Comparison of ENCODE assay signal across 25 mouse cellular contexts in genomic region chr16:35726601-35727000, GRCm38 (mm10).
"Had no signal": no experiment of that assay in that cellular context is flagged by ENCODE, and none has a peak within 500 bp of the region (broad histone marks: within the 10 kb centered on the region; RNA-seq: fewer than 3 reads in every experiment).

No protein-coding gene starts in this region.

- DNase-seq: gastrocnemius, postnatal 14 days; gastrocnemius, postnatal 36 days; heart, adult 11 months; heart, postnatal 10 days; heart, postnatal 36 days; kidney, adult 11 months; kidney, adult 2 months; kidney, adult 9 months; kidney, postnatal 14 days; kidney, postnatal 36 days; layer of hippocampus, adult 9-11 months; layer of hippocampus, postnatal 36 days; left cerebral cortex, postnatal 4 days had no signal

- H3K4me3 ChIP-seq: heart, embryonic 10.5 days; heart, embryonic 12.5 days; hindbrain, embryonic 13.5 days; hindbrain, embryonic 15.5 days; kidney, embryonic 15.5 days; limb, embryonic 13.5 days; limb, embryonic 15.5 days; liver, embryonic 12.5 days had no signal

- H3K27ac ChIP-seq: heart, embryonic 10.5 days; hindbrain, embryonic 13.5 days; hindbrain, embryonic 15.5 days; hindbrain, postnatal 0 days; kidney, embryonic 15.5 days; kidney, postnatal 0 days; limb, embryonic 13.5 days; limb, embryonic 15.5 days; liver, embryonic 12.5 days; liver, embryonic 14.5 days had no signal

- H3K4me1 ChIP-seq: heart, embryonic 10.5 days; heart, embryonic 12.5 days; hindbrain, embryonic 15.5 days; kidney, embryonic 15.5 days; limb, embryonic 13.5 days; limb, embryonic 15.5 days; liver, embryonic 12.5 days had no signal

- H3K9ac ChIP-seq: heart, embryonic 12.5 days; hindbrain, embryonic 13.5 days; hindbrain, embryonic 15.5 days; kidney, embryonic 15.5 days; limb, embryonic 13.5 days; limb, embryonic 15.5 days; liver, embryonic 12.5 days; liver, embryonic 14.5 days had no signal

- ATAC-seq: hindbrain, postnatal 0 days; intestine, embryonic 16.5 days; liver, embryonic 12.5 days had no signal

- H3K27me3 ChIP-seq: heart, embryonic 12.5 days; hindbrain, embryonic 13.5 days; hindbrain, embryonic 15.5 days; kidney, embryonic 15.5 days; limb, embryonic 13.5 days; limb, embryonic 15.5 days; liver, embryonic 12.5 days had no signal

- H3K36me3 ChIP-seq: hindbrain, embryonic 15.5 days; kidney, embryonic 15.5 days had no signal
